In the genomic region with DNA sequence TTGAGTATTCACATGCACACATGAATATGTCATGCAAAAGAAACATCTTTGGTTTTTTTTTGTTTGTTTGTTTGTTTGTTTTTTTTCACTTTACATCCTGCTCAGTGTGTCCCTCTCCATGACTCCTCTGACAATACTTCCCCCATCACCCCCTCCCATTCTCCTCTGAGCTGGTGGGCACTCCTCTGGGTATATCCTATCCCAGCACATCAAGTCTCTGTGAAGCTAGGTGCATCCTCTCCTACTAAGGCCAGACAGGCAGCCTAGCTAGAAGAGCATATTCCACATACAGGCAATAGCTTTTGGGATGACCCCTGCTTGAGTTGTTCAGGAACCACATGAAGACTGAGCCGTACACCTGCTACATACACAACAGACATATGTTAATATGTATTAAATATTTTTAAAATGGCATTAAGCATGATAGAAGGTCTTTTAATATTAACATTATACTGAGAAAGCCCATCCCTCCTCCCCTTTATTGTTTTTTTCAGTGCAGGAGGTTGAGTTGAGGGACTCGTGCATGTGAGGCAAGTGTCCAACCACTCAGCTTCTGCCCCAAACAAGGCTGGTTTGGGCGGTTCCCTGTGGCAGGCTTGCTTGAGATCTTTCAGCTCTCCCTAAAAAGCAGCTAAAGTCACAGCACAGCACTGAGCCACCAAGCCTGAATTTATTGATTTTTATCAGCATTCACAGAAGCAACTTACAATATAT, we compare ENCODE assay signal across 10 mouse cellular contexts.
"Had no signal": no experiment of that assay in that cellular context is flagged by ENCODE, and none has a peak within 500 bp of the region (broad histone marks: within the 10 kb centered on the region; RNA-seq: fewer than 3 reads in every experiment).

No protein-coding gene starts in this region.

- H3K4me2 ChIP-seq: kidney, embryonic 15.5 days; limb, embryonic 13.5 days had no signal

- H3K27ac ChIP-seq: kidney, embryonic 15.5 days; limb, embryonic 13.5 days; liver, embryonic 14.5 days; stomach, postnatal 0 days had no signal

- H3K4me3 ChIP-seq: kidney, embryonic 15.5 days; limb, embryonic 13.5 days; myocyte had no signal

- DNase-seq: kidney, adult 2 months; kidney, postnatal 14 days; left cerebral cortex, postnatal 4 days; lung, adult 18-20 months; thymus, postnatal 4 days had no signal

- H3K9me3 ChIP-seq: kidney, embryonic 15.5 days; limb, embryonic 13.5 days had no signal

- H3K9ac ChIP-seq: kidney, embryonic 15.5 days; limb, embryonic 13.5 days; liver, embryonic 14.5 days had no signal

- H3K4me1 ChIP-seq: kidney, embryonic 15.5 days; limb, embryonic 13.5 days had no signal

- H3K27me3 ChIP-seq: kidney, embryonic 15.5 days; limb, embryonic 13.5 days had no signal

- H3K36me3 ChIP-seq: kidney, embryonic 15.5 days; limb, embryonic 13.5 days had no signal
